Mouse (Mus musculus): ENCODE measurements at regions not wholly inside any gene's neighbourhood (a gene's known extent, or its start where the extent isn't known, plus 50 kb on each side); places are given as distances from the start of the nearest gene placed in this dataset.
"Not testable (repeated sequence)": the region's sequence is repeated elsewhere in the genome, so short reads cannot be mapped to it uniquely, and the experiment has no call there.

DNA sequence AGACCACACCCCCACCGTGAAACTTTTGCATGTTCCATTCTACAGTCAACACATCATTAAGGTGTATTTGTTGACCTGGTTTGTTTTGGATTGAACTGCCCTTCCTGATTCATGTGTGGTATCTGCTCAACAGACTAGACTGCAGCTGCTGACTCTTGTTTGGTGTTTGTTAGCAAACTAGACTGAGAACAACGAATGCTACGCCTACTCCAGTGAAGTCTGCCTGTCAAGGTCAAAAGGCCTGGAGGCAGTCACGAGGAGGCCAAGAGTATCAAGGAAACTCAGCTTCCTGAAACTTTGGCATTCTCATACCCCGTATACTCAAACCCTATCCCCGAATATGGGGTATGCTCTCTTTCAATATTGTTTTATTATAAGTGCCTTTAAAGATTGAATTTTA lies 194.2 kb upstream of the Spin1 start:
- not testable (repeated sequence) for DNase-seq (ENCODE audit: low read depth in 1 of 2, low spot score in 2 of 2)

DNA sequence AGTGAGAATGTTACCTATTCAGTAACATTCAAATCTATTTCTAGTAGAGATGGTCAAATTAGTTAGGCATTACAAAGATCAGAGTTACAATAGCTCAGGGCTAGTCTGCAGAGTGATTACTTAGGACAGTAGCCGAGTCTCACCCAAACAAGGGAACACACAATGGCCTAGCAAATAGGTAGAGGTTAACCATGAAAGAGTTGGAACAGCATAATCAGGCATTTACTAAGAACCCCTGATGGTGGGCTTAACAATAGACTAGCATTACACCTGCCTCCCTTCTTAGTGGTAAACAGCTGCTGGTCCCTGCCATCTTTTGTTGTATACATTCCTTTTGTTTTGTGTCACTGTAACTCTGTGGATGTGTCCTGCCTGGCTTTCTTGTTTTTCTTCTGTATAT lies 193.8 kb upstream of the Spin1 start:
- DNase-seq (ENCODE audit: low read depth in 1 of 2, low spot score in 2 of 2) = no peak

DNA sequence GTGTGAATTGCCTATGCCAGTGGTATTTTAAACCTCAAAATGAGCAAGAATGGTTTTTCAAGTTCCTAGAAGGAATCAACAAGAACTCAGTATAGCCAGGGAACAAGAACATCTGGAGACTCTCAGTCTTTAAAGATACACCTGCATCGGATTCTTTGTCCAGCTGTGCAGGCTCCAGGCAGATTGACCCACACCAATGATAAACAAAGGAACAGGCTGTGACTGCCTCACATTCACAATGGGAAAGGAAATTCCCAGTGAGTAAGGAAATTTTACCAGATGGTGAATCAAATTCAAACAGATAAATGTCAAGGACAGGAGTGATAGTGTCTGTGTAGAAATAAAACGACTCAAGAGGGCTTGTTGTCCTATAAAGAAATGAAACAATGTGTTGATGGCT lies 187.9 kb upstream of the Spin1 start:
- DNase-seq (ENCODE audit: low read depth in 1 of 2, low spot score in 2 of 2) = not testable (repeated sequence)

DNA sequence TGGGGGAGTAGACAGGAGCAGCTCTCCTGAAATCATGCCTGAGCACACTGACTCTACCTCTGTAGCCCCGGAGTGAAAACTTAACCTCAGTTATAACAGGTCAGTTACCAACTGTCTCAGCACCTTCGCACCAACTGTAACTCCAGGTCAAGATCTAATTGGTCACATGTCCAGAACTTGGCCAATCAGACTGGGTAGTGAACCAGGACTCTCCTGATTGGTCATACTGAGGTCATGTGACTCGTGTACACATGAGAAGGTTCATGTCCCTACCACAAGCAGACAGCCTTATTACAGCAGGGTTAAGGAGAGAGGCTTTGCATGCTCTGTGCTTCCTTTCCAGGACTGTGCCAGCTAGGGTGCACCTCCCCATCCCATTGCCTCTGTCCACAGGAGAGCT lies 166.7 kb upstream of the Spin1 start:
- not testable (repeated sequence) for DNase-seq (ENCODE audit: low read depth in 1 of 2, low spot score in 2 of 2)

DNA sequence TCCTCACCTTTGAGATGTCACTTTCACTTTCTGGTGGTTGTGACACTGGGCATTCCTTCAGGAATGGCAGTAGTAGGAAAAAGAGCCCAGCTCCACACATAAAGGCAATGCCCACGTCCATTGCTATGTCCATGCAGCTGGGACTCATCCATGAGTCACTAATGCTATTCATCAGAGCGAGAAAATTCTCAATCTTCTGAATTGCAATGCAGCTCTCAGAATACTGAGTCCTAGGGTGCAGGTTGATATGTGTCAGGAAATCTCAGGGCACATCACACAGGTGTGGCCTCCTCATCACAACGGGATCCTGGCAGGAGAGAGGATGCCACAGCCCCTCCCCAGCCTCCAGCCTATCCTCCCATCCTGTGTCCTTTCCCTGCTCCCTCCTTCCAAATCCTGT lies 158.1 kb upstream of the Spin1 start:
- no peak for DNase-seq (ENCODE audit: low read depth in 1 of 2, low spot score in 2 of 2)

DNA sequence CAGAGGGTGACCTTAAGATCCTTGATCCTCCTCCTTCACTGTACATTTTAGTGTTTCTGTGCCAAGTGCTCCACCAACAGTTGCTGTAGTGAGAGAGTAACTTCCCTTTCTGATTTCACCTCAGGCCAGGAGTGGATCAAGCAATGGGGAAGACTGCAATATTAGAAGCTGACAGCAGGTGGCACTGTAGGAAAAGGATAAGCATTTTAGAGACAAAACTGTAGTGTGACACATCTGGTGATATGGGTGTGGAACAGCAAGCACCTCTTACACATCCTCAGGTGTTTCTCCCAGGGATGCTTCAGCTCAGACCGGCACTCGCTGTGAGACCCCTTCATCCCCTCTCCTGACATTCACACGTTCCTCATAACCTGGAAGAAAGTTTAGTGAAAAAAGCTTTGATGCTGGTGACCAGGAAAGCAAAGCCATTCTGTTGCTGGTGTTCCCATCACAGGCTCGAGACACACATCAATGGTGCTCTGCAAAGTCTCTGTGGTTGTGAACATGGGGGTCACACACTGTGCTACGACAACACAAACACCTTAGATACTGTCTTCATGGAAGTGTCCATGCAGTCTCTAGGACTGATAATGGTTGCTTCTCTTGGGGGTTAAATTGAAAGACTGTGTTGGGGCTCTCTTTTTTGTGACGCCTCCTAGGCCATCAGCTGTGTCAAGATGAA lies 151.0 kb upstream of the Spin1 start:
- DNase-seq (ENCODE audit: low read depth in 1 of 2, low spot score in 2 of 2) = peak; percentile 31 to 61

DNA sequence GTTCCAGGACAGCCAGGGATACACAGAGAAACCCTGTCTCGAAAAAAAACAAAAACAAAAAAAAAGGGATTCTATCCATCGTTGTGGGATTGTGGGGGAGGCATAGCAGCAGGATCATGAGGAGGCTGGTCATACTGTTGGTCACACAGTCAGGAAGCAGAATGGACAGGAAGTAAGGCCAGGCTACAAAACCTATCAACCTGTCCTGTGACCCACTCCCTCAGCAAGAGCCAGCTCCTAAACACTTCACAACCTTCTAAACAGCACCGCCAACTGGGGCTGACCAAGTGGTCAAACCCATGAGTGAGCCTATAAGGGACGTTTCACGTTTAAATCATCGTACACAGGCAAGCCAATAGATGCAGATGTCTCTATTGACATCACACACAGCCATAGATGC lies 146.0 kb upstream of the Spin1 start:
- DNase-seq (ENCODE audit: low read depth in 1 of 2, low spot score in 2 of 2) = no peak

DNA sequence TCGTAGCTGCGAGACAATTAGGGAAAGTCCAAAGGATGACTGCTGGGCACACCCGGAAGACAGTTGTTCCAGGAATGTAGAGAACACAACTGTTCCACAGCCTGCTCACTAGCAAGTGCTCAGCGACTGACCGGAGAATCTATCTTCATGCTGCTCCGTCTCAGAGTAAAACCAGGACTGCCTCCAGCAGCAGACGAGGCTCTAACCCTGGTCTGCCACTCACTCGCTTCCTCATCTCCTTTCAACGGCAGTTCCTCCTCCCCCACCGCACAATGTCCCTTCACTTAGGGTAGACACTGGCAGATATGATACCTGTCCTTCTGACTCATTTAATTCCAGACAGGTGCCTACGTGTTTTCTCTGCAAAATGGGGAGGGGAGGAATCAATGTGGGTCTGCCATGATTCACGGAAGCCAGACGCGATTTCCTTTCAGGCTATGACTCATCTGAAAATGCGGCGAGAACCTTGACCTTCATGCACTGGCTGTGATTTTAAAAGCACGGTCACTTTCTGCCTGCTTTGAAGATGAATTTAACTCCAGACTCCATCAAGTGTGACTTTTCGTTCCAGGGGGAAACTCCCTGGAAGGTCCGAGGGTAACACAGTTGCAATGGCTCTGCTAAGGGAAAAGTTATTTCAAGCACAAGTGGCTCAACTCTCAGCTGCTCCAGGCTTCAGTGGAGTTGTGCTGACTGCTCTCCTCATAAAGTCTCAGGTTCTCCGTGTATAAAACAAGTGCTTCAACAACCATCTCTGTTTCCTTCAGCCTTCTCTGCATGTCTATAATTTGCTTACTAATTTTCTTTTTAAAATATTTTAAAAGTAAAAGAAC lies 142.4 kb upstream of the Spin1 start:
- DNase-seq (ENCODE audit: low read depth in 1 of 2, low spot score in 2 of 2) = no peak

DNA sequence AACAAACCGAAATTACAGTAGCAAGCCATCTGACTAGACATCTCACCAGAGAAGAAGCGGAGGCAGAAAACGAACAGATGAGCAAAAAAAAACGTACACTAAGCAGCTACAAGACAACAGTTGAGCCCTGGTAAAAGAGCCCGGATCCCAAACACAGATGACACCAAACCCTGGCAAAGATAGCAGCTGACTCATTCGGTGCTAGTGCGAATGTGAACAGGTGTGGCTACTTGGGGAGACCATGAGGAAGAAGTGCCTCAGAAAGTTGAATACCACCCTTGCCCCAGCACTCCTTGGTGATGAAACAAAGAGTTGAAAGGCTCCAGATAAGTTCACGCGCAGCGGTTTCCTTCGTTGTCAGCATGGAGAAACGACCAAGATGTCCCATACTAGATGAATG lies 139.8 kb upstream of the Spin1 start:
- no peak for DNase-seq (ENCODE audit: low read depth in 1 of 2, low spot score in 2 of 2)

DNA sequence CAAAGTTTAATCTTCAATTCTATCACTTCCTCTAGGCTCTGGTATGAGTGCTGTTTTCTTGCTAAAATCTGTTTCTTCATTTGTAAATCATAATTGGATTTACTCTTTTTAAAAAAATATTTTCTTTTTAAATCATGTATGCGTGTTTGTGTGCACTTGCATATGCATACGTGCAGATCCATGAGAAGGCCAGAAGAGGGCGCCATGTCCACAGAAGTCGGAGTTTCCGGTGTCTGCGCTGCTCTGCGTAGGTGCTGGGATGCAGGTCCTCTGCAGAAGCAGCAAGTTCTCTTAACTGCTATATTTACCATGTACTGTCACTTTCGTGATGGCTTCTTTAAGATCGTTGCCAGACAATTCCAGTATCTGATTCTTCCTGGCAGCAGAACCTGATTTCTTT lies 136.6 kb upstream of the Spin1 start:
- DNase-seq (ENCODE audit: low read depth in 1 of 2, low spot score in 2 of 2) = no peak

DNA sequence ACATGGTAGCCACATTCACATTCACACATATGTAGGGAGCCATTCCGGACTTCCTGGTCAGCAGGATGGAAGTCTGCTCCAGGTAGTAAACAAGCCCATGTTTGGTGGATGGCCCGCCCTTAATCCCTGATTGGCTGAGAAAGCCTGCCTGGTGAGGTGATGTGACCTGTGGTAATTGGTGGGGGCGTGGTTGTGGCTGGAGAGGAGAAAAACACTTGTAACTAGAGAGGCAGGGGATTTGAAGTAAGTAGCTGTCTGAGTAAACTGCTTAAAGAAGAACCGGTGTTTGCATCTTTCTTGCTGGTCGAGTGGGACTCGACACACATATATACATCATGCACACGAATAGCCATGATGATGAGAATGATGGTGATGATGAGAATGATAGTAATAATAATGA lies 135.6 kb upstream of the Spin1 start:
- DNase-seq (ENCODE audit: low read depth in 1 of 2, low spot score in 2 of 2) = not testable (repeated sequence)

DNA sequence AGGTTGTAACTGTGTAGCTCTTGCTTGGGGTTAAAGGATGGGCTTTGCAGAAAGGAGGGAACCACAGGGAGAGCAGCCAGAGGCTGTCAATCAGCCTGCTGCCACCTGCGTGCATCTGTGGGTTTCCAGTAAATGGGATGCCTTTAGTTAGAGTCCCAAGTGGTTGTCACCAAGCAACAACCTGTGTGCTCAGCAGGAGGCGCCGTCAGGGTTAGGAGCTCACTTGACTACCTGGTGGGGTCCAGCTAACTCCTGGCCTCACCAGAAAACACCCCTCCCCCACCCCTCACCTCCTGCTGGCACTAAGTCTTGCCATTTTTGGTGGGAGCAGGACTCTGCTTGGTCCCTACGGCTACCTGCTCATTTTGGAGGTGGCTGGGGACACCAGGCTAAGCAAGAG lies 135.0 kb upstream of the Spin1 start:
- DNase-seq (ENCODE audit: low read depth in 1 of 2, low spot score in 2 of 2) = no peak

DNA sequence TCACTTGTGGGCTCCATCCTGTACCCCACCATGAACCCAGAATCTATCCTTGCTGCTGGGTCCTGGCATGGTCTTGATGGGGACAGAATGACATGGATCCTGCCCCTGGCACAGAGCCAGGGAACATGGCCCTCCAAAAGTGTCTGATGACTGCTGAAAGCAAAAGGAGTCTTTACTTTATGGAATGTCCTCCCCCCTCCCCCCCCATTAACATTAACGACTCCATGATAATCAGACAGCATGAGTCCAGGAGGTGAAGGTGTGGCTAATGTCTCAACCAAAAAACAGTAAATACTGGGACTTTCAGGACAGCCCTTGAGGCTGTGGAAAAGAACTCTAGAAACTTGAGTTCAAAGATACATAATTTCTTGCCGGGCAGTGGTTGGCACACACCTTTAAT lies 133.9 kb upstream of the Spin1 start:
- no peak for DNase-seq (ENCODE audit: low read depth in 1 of 2, low spot score in 2 of 2)

DNA sequence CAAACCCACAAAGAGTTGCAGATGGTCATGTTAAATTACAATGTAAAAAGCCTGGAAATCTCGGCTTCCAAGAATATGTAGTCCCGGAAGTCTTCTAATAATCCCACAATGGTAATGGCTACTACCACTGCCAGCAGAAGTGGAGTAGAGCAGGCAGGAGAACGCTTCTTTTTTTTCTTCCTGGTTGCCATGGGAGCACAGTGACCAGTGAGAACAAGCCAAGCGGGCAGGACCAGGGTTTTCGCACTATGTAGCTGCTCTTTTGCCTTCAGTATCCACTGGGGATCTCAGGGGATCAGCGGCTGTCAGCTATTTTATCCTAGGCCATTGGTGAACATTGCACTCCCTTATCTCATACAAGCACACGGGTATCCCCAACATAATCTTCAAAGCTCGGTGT lies 127.3 kb upstream of the Spin1 start:
- no peak for DNase-seq (ENCODE audit: low read depth in 1 of 2, low spot score in 2 of 2)

DNA sequence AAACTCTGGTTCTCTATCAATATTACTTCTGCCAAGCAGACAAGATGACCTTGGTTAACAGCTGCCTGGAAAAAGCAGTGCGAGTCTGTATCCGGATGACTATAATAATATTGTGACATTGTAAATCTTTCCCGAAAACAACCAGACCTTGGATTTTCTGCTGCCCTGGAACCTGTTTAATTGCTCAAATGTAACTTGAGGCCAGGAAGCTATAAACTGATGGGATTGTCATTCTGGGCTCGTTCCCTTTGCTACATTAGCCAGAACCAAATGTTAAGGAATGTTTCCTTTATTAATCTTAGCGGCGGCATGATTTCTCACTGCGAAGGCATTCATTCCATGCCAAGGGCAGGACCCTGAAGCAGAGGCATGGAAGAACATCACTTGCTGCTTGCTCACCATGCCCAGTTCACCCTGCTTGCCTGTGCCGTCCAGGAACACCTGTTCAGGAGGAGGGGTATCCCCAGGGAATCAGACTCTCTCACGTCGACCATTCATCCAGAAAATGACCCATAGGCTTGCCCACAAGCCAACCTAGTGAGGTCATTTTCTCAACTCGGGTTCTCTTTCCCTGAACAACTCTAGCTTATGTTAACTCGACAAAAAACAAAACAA lies 125.3 kb upstream of the Spin1 start:
- DNase-seq (ENCODE audit: low read depth in 1 of 2, low spot score in 2 of 2) = no peak

DNA sequence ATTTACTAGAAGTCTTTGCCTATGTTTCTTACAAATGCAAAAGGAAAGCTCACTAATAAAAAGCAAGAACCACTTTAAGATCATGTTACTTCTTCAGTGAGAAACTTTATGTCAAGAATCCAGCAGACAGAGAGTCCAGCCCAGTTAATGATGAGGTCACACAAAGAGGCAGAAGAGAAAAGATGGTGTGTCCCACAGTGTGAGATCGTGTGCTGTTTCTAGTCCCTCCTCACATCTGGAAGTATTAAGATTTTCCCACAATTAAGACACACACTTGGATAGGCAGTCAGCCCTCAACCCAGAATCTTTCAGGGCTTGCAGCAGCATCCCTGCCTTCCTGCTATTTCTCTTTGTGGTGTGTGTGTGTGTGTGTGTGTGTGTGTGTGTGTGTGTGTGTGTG lies 118.7 kb upstream of the Spin1 start:
- DNase-seq (ENCODE audit: low read depth in 1 of 2, low spot score in 2 of 2) = no peak

DNA sequence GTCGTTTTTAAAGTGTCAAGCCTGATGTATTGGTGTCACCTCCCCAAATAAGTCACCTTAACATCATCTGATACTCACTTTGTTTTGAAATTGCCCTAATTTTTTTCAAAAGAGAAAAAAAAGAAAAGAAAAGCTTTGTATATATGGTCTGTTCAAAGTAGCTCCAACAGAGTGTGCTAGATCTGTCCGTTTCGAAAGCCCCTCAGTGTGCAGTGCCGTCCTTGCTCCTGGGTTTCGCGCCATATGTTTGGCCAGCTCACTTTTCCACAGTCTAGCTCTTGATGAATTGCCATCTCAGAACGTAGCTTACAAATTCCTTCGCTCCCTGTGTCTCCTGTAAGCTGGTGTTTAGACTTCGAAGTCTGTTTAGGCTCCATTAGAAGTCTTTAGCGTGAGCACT lies 117.7 kb upstream of the Spin1 start:
- DNase-seq (ENCODE audit: low read depth in 1 of 2, low spot score in 2 of 2) = no peak

DNA sequence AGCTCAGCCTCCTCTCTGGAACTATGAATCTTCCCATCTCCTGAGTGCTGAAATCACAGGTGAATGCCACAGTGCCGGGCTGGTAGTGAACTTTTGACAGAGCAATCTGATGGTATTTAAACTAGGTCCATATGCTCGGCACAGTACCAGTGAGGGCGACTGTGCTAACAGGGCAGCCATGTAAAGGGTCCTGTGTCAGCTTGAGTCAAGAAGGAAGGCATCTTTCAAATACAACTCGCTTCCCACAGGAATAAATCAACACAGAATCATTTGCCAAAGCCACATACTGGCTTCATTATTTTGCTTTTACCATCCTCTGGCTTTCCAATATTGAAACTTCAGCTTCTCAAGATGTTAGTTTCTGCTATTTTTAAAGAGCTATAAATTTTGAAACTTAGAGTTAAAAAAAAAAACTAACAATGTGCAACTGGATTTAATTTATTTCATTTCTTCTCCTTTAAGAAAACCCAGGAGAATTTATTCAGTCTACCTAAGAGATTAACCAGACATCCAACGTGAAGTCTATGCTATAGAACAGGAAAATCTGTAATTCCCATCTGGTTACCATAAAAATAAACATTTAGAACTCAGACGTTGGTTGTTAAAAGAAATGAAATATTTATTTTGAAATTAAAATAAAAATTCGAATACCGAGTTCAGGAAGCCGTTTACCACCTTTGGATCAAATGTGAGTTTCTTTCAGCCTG lies 108.8 kb upstream of the Spin1 start:
- no peak for DNase-seq (ENCODE audit: low read depth in 1 of 2, low spot score in 2 of 2)

DNA sequence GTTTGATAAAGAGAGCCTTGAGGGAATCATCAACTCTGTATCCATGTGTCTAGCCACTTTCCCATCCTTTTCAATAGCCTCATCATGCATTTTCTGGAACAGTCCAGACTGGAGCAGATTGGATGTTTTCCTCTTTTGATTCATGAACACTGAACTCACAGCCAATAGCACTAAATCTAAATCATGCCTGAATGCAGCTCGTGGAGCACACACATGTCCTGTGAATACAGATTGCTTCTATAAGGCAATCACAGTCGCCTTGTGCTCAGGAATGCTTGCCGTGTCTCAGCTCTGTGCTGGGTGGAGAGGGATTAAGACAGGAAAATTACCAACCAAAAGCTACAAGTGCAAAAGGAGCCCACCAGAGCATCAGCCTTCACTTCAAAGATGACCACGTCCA lies 100.9 kb upstream of the Spin1 start:
- DNase-seq (ENCODE audit: low read depth in 1 of 2, low spot score in 2 of 2) = no peak

DNA sequence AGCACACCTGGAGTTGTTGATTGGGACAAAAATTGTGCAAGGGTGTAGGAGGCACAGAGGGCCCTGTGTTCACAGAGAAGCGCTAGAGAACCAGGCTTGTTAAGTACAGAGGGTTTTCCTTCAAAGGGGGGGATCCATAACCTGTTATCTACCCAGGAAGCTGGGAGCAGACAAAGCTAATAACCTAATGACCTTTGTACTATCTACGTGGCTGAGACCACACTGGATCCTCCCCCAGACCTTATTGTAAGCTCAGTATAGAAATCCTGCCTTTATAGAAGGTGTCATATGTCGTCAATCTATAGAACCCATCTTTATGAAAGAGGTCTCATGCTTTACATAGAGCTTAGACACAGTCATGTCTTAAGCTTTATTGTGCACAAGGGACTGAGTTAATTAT lies 95.9 kb upstream of the Spin1 start:
- no peak for DNase-seq (ENCODE audit: low read depth in 1 of 2, low spot score in 2 of 2)

DNA sequence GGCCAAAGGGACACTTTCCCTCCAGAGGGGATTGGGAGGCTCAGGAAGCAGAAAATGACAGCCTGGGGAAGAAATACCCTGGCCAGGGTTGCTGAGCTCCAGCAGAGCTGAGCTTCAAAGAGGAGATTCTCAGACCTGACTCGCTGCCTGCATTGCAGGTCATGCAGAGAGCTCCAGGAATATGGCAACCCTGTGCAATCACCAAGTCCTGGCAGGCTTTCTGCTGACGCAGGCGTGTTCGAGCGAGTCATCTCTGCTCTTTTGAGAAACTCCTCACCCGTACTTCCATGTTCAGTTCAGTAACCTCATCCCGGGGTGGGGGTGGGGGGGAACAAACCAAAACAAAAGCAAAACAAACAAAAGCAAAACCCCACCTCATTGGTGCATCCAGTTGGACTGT lies 89.9 kb upstream of the Spin1 start:
- DNase-seq (ENCODE audit: low read depth in 1 of 2, low spot score in 2 of 2) = no peak

DNA sequence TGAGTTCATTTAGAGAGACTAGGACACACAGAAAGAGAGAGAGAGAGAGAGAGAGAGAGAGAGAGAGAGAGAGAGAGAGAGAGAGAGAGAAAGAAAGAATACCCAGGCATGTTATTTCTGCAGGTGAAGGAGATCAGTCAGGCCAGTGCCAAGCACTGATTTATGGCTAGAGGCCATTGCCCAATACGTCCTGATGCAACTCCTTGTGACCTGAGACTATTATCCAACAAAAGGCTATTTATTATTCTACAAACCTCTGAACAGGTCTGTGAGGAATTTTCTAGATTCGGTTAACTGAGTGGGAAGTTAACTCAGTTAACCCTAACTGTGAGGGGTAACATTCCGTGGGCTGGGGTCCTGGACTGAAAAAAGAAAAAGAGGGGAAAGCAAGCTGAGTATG lies 84.5 kb upstream of the Spin1 start:
- DNase-seq (ENCODE audit: low read depth in 1 of 2, low spot score in 2 of 2) = no peak
